Mouse (Mus musculus) stomach, postnatal 0 days (tissue): Measurements from ENCODE around the gene Rundc3a. TPM values are rescaled to one million over a fixed set of nuclear protein-coding genes. Genes with fewer than 3 reads are reported as not detected.

Source experiments
- ATAC-seq: fragments of 200-750 bp; cut with Nextera tagmentation; 2 replicates; pipeline ENCODE4 v1.8.0; 2017; ENCODE audit not compliant: low FRiP score, low TSS enrichment
- DNase-seq: peaks from one replicate; pipeline ENCODE4 v3.0.0-alpha.2; 2016; ENCODE audit warnings: low spot score
- H3K27ac ChIP-seq: fragments of 300-500 bp; sonication (generic); replicated peaks from 2 replicates; pipeline ENCODE4 v1.5.1; 2014; ENCODE audit warnings: mild to moderate bottlenecking, control low read depth
- H3K27me3 ChIP-seq: fragments of 300-500 bp; sonication (generic); 2 replicates; pipeline ENCODE4 v1.6.1; 2014; ENCODE audit warnings: low read length; ENCODE audit not compliant: control insufficient read depth, insufficient read depth
- H3K36me3 ChIP-seq: fragments of 300-500 bp; sonication (generic); 2 replicates; pipeline ENCODE4 v1.6.1; 2014; ENCODE audit warnings: low read length, mixed read lengths; ENCODE audit not compliant: control insufficient read depth, insufficient read depth
- H3K4me1 ChIP-seq: fragments of 300-500 bp; sonication (generic); replicated peaks from 2 replicates; pipeline ENCODE4 v1.6.1; 2014; ENCODE audit warnings: antibody characterized with exemption; ENCODE audit not compliant: control insufficient read depth, insufficient read depth
- H3K4me2 ChIP-seq: fragments of 300-500 bp; sonication (generic); replicated peaks from 2 replicates; pipeline ENCODE4 v1.6.1; 2014; ENCODE audit warnings: low read depth, mild to moderate bottlenecking, control low read depth, moderate library complexity
- H3K4me3 ChIP-seq: fragments of 300-500 bp; sonication (generic); 2 replicates; pipeline ENCODE4 v1.5.1; 2014; ENCODE audit warnings: low read depth, low read length, control low read depth
- H3K9ac ChIP-seq: fragments of 300-500 bp; sonication (generic); 2 replicates; pipeline ENCODE4 v1.6.1; 2014; ENCODE audit warnings: mild to moderate bottlenecking, low read length, control low read depth, mixed read lengths
- H3K9me3 ChIP-seq: fragments of 300-500 bp; sonication (generic); 2 replicates; pipeline ENCODE4 v1.6.1; 2016; ENCODE audit warnings: low read length; ENCODE audit not compliant: control insufficient read depth
- CTCF ChIP-seq: IDR thresholded peaks from 2 replicates; pipeline ENCODE4 v1.5.1; 2016; ENCODE audit warnings: antibody characterized with exemption, low read depth, mild to moderate bottlenecking, moderate library complexity
- EP300 ChIP-seq: optimal IDR thresholded peaks from 2 replicates; pipeline ENCODE3; 2016; ENCODE audit warnings: antibody characterized with exemption
- WGBS: fragments of 180-500 bp; shearing (Covaris S2); extraction: QIAGEN DNeasy Blood & Tissue Kit; methylation state at CpG from one replicate; pipeline ENCODE4 v1.1.7; 2014; 5-methylcytosine and 5-hydroxymethylcytosine counted together
- microRNA-seq: library from miRNA; unstranded; fragments of <30 nt; microRNA quantifications from one replicate; pipeline ENCODE4, GENCODE M21; 2016
- polyA plus RNA-seq: library from polyadenylated mRNA; unstranded; fragments of >200 nt; fragmentation: Nextera tagmentation; extraction: Ambion mirVana; gene quantifications from 2 replicates; pipeline ENCODE4 v1.2.1, GENCODE M21; 2015

Gene Rundc3a
- polyA plus RNA-seq, 1 experiment from 2014 or later, result 5.1 TPM

DNA sequence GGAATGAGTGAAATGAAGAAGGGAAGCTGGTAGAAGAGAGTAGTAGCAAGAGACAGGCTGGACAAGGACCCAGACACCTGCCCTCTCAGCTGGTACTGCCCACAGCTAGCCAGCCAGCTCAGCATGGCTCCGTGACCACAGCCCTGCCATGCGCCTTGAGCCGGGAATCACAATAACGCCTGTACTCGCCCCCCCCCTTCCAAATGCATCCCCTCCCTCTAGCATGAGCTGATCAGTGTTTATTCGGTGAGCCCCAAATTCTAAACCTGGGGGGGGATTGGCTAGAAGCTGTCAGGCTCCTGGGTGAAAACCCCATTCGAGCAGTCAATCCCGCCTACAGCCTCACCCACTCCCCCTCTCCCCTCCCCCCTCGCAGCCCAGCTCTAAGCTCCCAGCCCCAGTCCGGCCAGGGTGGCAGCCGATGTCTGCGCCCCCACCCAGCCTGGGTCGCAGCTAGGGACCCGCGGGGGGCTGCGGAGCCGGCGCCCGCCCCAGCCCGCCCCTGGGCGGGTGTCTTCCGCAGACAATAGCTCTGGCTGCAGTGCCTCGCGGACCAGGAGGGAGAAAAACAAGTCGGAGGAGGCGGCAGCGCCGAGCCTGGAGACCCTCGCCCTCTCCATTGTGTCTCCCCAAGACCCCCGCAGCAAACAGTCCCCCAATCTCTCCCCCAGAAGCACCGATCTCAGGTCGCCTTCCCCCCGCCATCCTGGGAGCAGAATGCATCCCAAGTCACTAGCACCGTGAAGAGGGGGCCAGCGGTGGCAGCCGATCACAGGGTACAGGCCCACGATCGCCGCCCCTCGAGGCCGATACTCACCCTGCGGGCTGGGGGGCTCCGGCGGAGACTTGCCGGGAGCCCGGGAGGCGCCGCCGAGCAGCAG, 53.6 kb downstream of the Rundc3a start:
- no peak for TF ChIP-seq EP300
- TF ChIP-seq CTCF, result no peak
- Histone ChIP-seq H3K9ac (peak overlapping the region; percentile 85), H3K27me3 (no peaks in the 10 kb centered on the region), H3K4me3 (peak overlapping the region; percentile 82), H3K4me1 (peaks cover 15% of the 10 kb centered on the region), H3K4me2 (peak overlapping the region; percentile 96), H3K9me3 (no peaks in the 10 kb centered on the region), H3K36me3 (no peaks in the 10 kb centered on the region), H3K27ac (peak overlapping the region; percentile 89)
- ATAC-seq (peak; percentile 27), DNase-seq (no peak)
- WGBS, result under 1% methylated on average over 42 of the region's 49 CpGs

DNA sequence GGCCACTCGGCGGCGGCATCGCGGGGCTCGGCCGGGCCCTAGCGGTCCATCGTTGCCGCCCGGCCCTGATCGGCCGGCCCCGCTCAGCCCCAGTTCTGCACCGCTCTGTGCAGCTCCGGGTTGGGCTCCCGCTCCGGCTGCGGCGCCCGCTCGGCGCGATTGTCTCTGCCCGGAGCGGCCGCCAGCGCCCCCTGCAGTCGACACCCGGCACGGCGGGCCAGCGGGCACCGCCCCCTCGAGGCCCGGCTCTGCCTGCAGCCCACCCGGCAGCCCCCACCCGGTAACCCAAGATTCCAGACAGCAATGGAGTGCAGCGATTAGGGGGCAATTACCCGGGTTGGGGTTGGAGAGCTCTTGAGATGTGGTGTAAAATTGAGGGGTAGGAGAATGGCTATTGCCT, 54.3 kb downstream of the Rundc3a start, which contains the start of gene Fam171a2:
Gene Fam171a2 (minus strand): TSS at position 186 of the 400 bp plus-strand sequence.
- ATAC-seq (peak; percentile 69), DNase-seq (peak; percentile 82)
- Histone ChIP-seq H3K9me3 (no peaks in the 10 kb centered on the region), H3K9ac (peak within 1 kb of the TSS; percentile 85), H3K27me3 (no peaks in the 10 kb centered on the region), H3K4me3 (peak within 1 kb of the TSS; percentile 82), H3K27ac (peak within 1 kb of the TSS; percentile 89), H3K36me3 (no peaks in the 10 kb centered on the region), H3K4me2 (peak within 1 kb of the TSS; percentile 96), H3K4me1 (peaks cover 15% of the 10 kb centered on the region)
- no peak for TF ChIP-seq EP300
- TF ChIP-seq CTCF, result peak; percentile 74
- WGBS, result under 1% methylated on average over 38 of the region's 40 CpGs

DNA sequence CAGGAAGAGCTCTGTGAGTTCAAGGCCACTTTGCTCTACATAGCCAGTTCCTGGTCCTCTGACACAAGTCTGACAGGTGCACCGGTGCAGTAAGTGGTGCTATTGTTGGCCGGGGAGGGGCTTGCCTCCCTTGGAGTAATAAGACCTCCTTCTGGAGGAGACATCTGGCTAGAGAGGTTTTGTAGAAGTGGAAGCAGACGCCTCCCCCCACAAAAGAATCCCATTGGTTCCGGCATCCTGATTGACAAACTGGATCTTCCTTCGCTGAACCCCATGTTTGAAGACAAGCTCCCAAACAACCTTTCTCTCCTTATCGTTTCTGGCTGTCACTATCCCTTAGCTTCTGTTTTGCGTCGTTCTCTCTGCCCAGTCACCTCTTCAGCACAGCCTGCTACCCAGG, 55.1 kb downstream of the Rundc3a start:
- Histone ChIP-seq H3K27ac (peak overlapping the region; percentile 31), H3K9ac (no peak overlapping the region), H3K27me3 (no peaks in the 10 kb centered on the region), H3K4me1 (peaks cover 15% of the 10 kb centered on the region), H3K36me3 (no peaks in the 10 kb centered on the region), H3K4me2 (0 out of 2 replicates have a peak overlapping the region, but pooled peaks have one; percentile 96), H3K4me3 (no peak overlapping the region), H3K9me3 (no peaks in the 10 kb centered on the region)
- TF ChIP-seq EP300 (no peak), CTCF (no peak)
- ATAC-seq (no peak), DNase-seq (no peak)
- WGBS, result 23% methylated on average over 8 of the region's 8 CpGs

DNA sequence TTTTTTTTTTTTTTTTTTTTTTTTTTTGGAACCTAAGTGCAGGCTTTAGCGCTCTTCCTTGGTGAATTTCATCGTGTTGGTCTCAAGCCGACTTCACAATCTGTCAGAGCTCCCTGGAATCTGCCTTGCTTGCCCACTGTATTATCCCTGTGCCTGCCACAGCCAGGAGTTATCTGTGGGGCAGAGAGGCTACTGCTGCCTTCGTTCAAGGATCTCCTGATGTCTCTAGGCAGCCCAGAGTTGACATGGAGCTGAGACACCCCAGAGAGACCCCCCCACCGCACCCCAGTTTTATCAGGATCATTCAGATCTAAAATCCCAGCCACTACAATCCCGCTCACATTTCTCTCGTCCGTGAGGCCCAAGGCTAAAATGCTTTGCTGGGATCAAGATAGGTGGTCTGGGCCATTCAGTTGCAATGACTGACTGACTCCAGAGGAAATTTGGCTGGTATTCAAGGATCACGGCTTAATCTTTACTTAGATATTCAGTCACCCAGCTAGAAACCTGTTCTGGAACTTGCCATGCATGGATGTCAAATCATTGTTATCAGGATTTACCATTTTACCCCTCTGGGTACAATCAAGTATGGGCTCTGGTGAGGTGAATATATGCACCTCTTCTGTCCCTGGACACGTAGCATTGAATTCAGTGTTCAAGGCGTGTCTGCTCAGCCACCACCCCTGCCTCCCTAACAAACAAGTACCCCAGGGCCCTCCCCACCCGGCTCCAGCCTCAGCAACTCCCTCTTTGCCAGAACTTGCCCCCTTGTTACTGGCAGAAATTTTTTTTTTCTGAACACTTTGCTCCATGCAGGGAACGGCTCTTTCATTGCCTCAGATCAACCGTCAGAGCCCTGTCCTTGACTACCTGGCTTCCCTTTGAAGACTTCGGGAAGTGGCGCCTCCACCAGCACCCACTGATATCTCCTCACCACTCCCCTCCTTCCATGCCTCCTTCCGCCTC, 56.1 kb downstream of the Rundc3a start:
- Histone ChIP-seq H3K4me3 (no peak overlapping the region), H3K27ac (peak overlapping the region; percentile 58), H3K9ac (no peak overlapping the region), H3K9me3 (no peaks in the 10 kb centered on the region), H3K4me2 (no peak overlapping the region), H3K36me3 (no peaks in the 10 kb centered on the region), H3K27me3 (no peaks in the 10 kb centered on the region), H3K4me1 (peaks cover 15% of the 10 kb centered on the region)
- 32% methylated on average over 17 of the region's 17 CpGs for WGBS
- no peak for DNase-seq
- peak; percentile 66 for TF ChIP-seq EP300
- no peak for TF ChIP-seq CTCF
- ATAC-seq, result no peak

Small RNA genes within 50 kb of the gene (microRNA-seq; reads per million reads assigned to microRNA genes)
- gene Mir6930, result not detected

Other genes with a start within 250 kb of the Rundc3a start
- 0.07 TPM in 1 of 2 replicates, not detected in the other for gene Nags, start 247.9 kb upstream of the Rundc3a start, polyA plus RNA-seq
- gene Tmem101, start 237.0 kb upstream of the Rundc3a start, polyA plus RNA-seq, result 13.8 and 14.5 TPM in 2 replicates
- gene Lsm12, start 208.1 kb upstream of the Rundc3a start, polyA plus RNA-seq, result 70.0 and 99.4 TPM in 2 replicates
- gene G6pc3, start 203.8 kb upstream of the Rundc3a start, polyA plus RNA-seq, result 19.2 and 19.4 TPM in 2 replicates
- 33.8 and 43.3 TPM in 2 replicates for gene Hdac5, start 163.2 kb upstream of the Rundc3a start, polyA plus RNA-seq
- gene BC030867, start 144.5 kb upstream of the Rundc3a start, polyA plus RNA-seq, result 2.2 and 2.7 TPM in 2 replicates
- gene Asb16, start 124.7 kb upstream of the Rundc3a start, polyA plus RNA-seq, result 0.04 TPM in 1 of 2 replicates, not detected in the other
- gene Tmub2, start 108.5 kb upstream of the Rundc3a start, polyA plus RNA-seq, result 30.3 and 31.3 TPM in 2 replicates
- 6.9 and 7.3 TPM in 2 replicates for gene Atxn7l3, start 96.8 kb upstream of the Rundc3a start, polyA plus RNA-seq
- gene Ubtf, start 73.7 kb upstream of the Rundc3a start, polyA plus RNA-seq, result 46.6 and 46.7 TPM in 2 replicates
- 0.72 and 1.1 TPM in 2 replicates for gene Slc4a1, start 27.2 kb upstream of the Rundc3a start, polyA plus RNA-seq
- 189 and 200 TPM in 2 replicates for gene Slc25a39, start 14.5 kb downstream of the Rundc3a start, polyA plus RNA-seq
- 126 and 142 TPM in 2 replicates for gene Grn, start 36.9 kb downstream of the Rundc3a start, polyA plus RNA-seq
- 2.0 and 2.9 TPM in 2 replicates for gene Fam171a2, start 54.3 kb downstream of the Rundc3a start, polyA plus RNA-seq
- gene Itga2b, start 76.7 kb downstream of the Rundc3a start, polyA plus RNA-seq, result 5.4 and 6.5 TPM in 2 replicates
- gene Gpatch8, start 163.0 kb downstream of the Rundc3a start, polyA plus RNA-seq, result 16.7 and 16.8 TPM in 2 replicates
- gene Gm11627, start 186.1 kb downstream of the Rundc3a start, polyA plus RNA-seq, result 20.1 and 22.4 TPM in 2 replicates
- 10.2 and 11.8 TPM in 2 replicates for gene Fzd2, start 211.0 kb downstream of the Rundc3a start, polyA plus RNA-seq